ENCODE assay signal across 12 mouse cellular contexts in genomic region chr14:29113852-29114450, GRCm38 (mm10).
A peak's percentile ranks its signal among the peaks of the same experiment; 100 is the strongest.
DNase-seq lines count a peak whose midpoint lies in the region; ATAC-seq lines count a peak whose summit lies in the region.
"Had no signal": no experiment of that assay in that cellular context is flagged by ENCODE, and none has a peak within 500 bp of the region (broad histone marks: within the 10 kb centered on the region; RNA-seq: fewer than 3 reads in every experiment).

No protein-coding gene starts in this region.

- ATAC-seq in neural tube, embryonic 12.5 days (ENCODE audit: low FRiP score, low read depth), result peak; percentile 71; the same call in 1 of the 2 replicates
- no peak for ATAC-seq in neural tube, embryonic 15.5 days (ENCODE audit: low FRiP score)
- ATAC-seq in hindbrain, embryonic 13.5 days (ENCODE audit: low FRiP score), result no peak
- no peak for ATAC-seq in CD4-positive, CD25-positive, alpha-beta regulatory T cell, adult 4 months

- intact Hi-C loops in gastrocnemius, postnatal 14 days (cut with DNase I; ENCODE audit: low total_unique reads), result no loop called here

- peaks cover 24% of the 10 kb centered on the region for H3K4me1 ChIP-seq in neural tube, embryonic 12.5 days
- peaks cover 21% of the 10 kb centered on the region for H3K4me1 ChIP-seq in neural tube, embryonic 15.5 days
- peaks cover 17% of the 10 kb centered on the region for H3K4me1 ChIP-seq in hindbrain, embryonic 13.5 days (replicated peaks)
- H3K4me1 ChIP-seq: liver, embryonic 15.5 days had no signal

- no peak overlapping the region for H3K27ac ChIP-seq in neural tube, embryonic 12.5 days
- no peak overlapping the region for H3K27ac ChIP-seq in neural tube, embryonic 15.5 days (replicated peaks)
- peak overlapping the region; percentile 40; the same call in 1 of the 2 replicates for H3K27ac ChIP-seq in hindbrain, embryonic 13.5 days
- H3K27ac ChIP-seq: kidney, embryonic 15.5 days; liver, embryonic 15.5 days had no signal

- no peaks in the 10 kb centered on the region for H3K36me3 ChIP-seq in neural tube, embryonic 12.5 days
- no peaks in the 10 kb centered on the region for H3K36me3 ChIP-seq in neural tube, embryonic 15.5 days
- no peaks in the 10 kb centered on the region for H3K36me3 ChIP-seq in hindbrain, embryonic 13.5 days
- H3K36me3 ChIP-seq: kidney, embryonic 15.5 days; liver, embryonic 15.5 days had no signal

- WGBS in neural tube, embryonic 12.5 days, result 35% methylated on average over 9 of the region's 9 CpGs
- 30% methylated on average over 9 of the region's 9 CpGs for WGBS in neural tube, embryonic 15.5 days
- 34% methylated on average over 9 of the region's 9 CpGs for WGBS in hindbrain, embryonic 13.5 days

- H3K4me2 ChIP-seq in neural tube, embryonic 12.5 days (replicated peaks), result peak overlapping the region; percentile 28; the same call in 1 of the 2 replicates
- H3K4me2 ChIP-seq in neural tube, embryonic 15.5 days, result no peak overlapping the region
- H3K4me2 ChIP-seq in hindbrain, embryonic 13.5 days, result no peak overlapping the region
- H3K4me2 ChIP-seq: kidney, embryonic 15.5 days; liver, embryonic 15.5 days had no signal

- no peak overlapping the region for H3K9ac ChIP-seq in neural tube, embryonic 12.5 days
- no peak overlapping the region for H3K9ac ChIP-seq in neural tube, embryonic 15.5 days (replicated peaks)
- H3K9ac ChIP-seq in hindbrain, embryonic 13.5 days, result no peak overlapping the region
- H3K9ac ChIP-seq: kidney, embryonic 15.5 days; liver, embryonic 15.5 days had no signal

- no peaks in the 10 kb centered on the region for H3K27me3 ChIP-seq in neural tube, embryonic 12.5 days (replicated peaks)
- peaks cover 2% of the 10 kb centered on the region; the same call in 1 of the 2 replicates for H3K27me3 ChIP-seq in neural tube, embryonic 15.5 days (replicated peaks)
- no peaks in the 10 kb centered on the region for H3K27me3 ChIP-seq in hindbrain, embryonic 13.5 days
- H3K27me3 ChIP-seq: CH12.LX; kidney, embryonic 15.5 days; liver, embryonic 15.5 days had no signal

- H3K9me3 ChIP-seq in neural tube, embryonic 12.5 days, result peaks cover 6% of the 10 kb centered on the region; the same call in 1 of the 2 replicates
- 0 out of 2 replicates have a peak, but pooled peaks cover 6% of the 10 kb centered on the region for H3K9me3 ChIP-seq in neural tube, embryonic 15.5 days (replicated peaks)
- H3K9me3 ChIP-seq in hindbrain, embryonic 13.5 days, result no peaks in the 10 kb centered on the region
- H3K9me3 ChIP-seq: kidney, embryonic 15.5 days; liver, embryonic 15.5 days had no signal

- peak; percentile 24 for DNase-seq in gastrocnemius, postnatal 14 days
- DNase-seq in gastrocnemius, adult 8-10 months (ENCODE audit: low spot score in 2 of 2), result no peak
- DNase-seq in layer of hippocampus, adult 8-10 months (ENCODE audit: low spot score in 2 of 2), result no peak
- DNase-seq: gastrocnemius, postnatal 25 days; heart, postnatal 10 days had no signal

- H3K4me3 ChIP-seq in neural tube, embryonic 12.5 days, result no peak overlapping the region
- H3K4me3 ChIP-seq in neural tube, embryonic 15.5 days (replicated peaks), result no peak overlapping the region
- no peak overlapping the region for H3K4me3 ChIP-seq in hindbrain, embryonic 13.5 days
- H3K4me3 ChIP-seq: kidney, embryonic 15.5 days; liver, embryonic 15.5 days had no signal
